Mouse (Mus musculus): ENCODE measurements around the gene Crp.

GRCm38 (mm10) chr1:172876675-172877074, 178.8 kb downstream of the Crp start:
- TF ChIP-seq POLR2A (IDR thresholded peaks at IDR 0.05; ENCODE audit: low read depth, low read length): no peak
- no peak for TF ChIP-seq CTCF (IDR thresholded peaks at IDR 0.05; ENCODE audit: extremely low read depth, insufficient read length, insufficient replicate concordance, low read depth, low read length)
